Mouse (Mus musculus) lung, postnatal 0 days (tissue): ENCODE measurements around the gene Fance. TPM values are rescaled to one million over a fixed set of nuclear protein-coding genes. Genes with fewer than 3 reads are reported as not detected.
A peak's percentile ranks its signal among the peaks of the same experiment; 100 is the strongest.

Experiments used
- ATAC-seq: fragments of 200-750 bp; cut with Nextera tagmentation; 2 replicates; pipeline ENCODE4 v1.8.0; 2017; ENCODE audit warnings: moderate library complexity
- DNase-seq: peaks from one replicate; pipeline ENCODE4 v3.0.0-alpha.2; 2016; ENCODE audit warnings: low spot score
- H3K27ac ChIP-seq: fragments of 300-500 bp; sonication (generic); 2 replicates; pipeline ENCODE4 v1.5.1; 2014; ENCODE audit warnings: antibody characterized with exemption, mild to moderate bottlenecking, low read length, mixed read lengths
- H3K27me3 ChIP-seq: fragments of 300-500 bp; sonication (generic); replicated peaks from 2 replicates; pipeline ENCODE4 v1.6.1; 2014; ENCODE audit warnings: low read length, mixed read lengths; ENCODE audit not compliant: insufficient read depth
- H3K36me3 ChIP-seq: fragments of 300-500 bp; sonication (generic); 2 replicates; pipeline ENCODE4 v1.6.1; 2014; ENCODE audit warnings: low read length, mixed read lengths; ENCODE audit not compliant: insufficient read depth
- H3K4me1 ChIP-seq: fragments of 300-500 bp; sonication (generic); 2 replicates; pipeline ENCODE4 v1.6.1; 2014; ENCODE audit warnings: antibody characterized with exemption, low read depth, low read length, mixed read lengths; ENCODE audit not compliant: insufficient read depth
- H3K4me2 ChIP-seq: fragments of 300-500 bp; sonication (generic); replicated peaks from 2 replicates; pipeline ENCODE4 v1.6.1; 2014; ENCODE audit warnings: low read depth, mild to moderate bottlenecking, low read length, moderate library complexity, mixed read lengths
- H3K4me3 ChIP-seq: fragments of 300-500 bp; sonication (generic); 2 replicates; pipeline ENCODE4 v1.5.1; 2014; ENCODE audit warnings: low read depth, low read length
- H3K9ac ChIP-seq: fragments of 300-500 bp; sonication (generic); replicated peaks from 2 replicates; pipeline ENCODE4 v1.6.1; 2014; ENCODE audit warnings: low read depth, mild to moderate bottlenecking
- H3K9me3 ChIP-seq: fragments of 300-500 bp; sonication (generic); 2 replicates; pipeline ENCODE4 v1.6.1; 2016; ENCODE audit warnings: low read length, mixed read lengths
- CTCF ChIP-seq: IDR thresholded peaks from 2 replicates; pipeline ENCODE4 v1.5.1; 2016; ENCODE audit warnings: antibody characterized with exemption, mild to moderate bottlenecking
- EP300 ChIP-seq: IDR thresholded peaks from 2 replicates; pipeline ENCODE4 v1.6.1; 2016; ENCODE audit warnings: antibody characterized with exemption, mild to moderate bottlenecking, control low read depth
- WGBS: fragments of 180-500 bp; shearing (Covaris S2); extraction: QIAGEN DNeasy Blood & Tissue Kit; methylation state at CpG from one replicate; pipeline ENCODE4 v1.1.7; 2014; 5-methylcytosine and 5-hydroxymethylcytosine counted together
- polyA plus RNA-seq: library from polyadenylated mRNA; unstranded; fragments of >200 nt; fragmentation: Nextera tagmentation; extraction: Ambion mirVana; gene quantifications from 2 replicates; pipeline ENCODE4 v1.2.1, GENCODE M21; 2015

Gene Fance
- polyA plus RNA-seq, 1 experiment from 2014 or later, result 24.3 TPM

DNA sequence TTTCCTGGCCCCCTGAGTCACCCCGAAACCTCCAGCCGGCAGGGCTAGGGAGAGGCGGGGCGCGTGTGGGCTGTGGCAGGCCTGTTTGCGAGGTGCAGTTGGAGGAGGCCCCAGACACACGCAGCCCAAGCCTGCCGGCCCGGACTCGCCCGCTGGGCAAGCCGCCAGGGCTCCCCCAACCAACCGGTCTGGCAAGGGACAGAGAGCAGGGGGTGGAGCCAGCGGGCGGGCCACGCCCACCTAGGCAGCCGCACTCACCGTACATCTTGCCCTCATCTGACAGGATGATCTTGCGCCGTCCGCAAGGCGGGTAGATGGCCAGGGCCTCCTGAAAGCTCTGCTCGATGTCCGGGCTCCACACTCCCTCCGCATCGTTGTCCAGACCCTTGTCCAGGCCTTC, 27.8 kb downstream of the Fance start:
- H3K4me2 ChIP-seq, result peak overlapping the region; percentile 38; the same call in 1 of the 2 replicates
- H3K4me3 ChIP-seq, result no peak overlapping the region
- no peak overlapping the region for H3K9ac ChIP-seq
- no peaks in the 10 kb centered on the region for H3K9me3 ChIP-seq
- WGBS, result 7% methylated on average over 26 of the region's 26 CpGs
- H3K36me3 ChIP-seq, result peaks cover 7% of the 10 kb centered on the region; the same call in 1 of the 2 replicates
- H3K4me1 ChIP-seq, result peaks cover 18% of the 10 kb centered on the region; the same call in 1 of the 2 replicates
- no peaks in the 10 kb centered on the region for H3K27me3 ChIP-seq
- DNase-seq (peak; percentile 95), ATAC-seq (peak; percentile 89)
- H3K27ac ChIP-seq, result peak overlapping the region; percentile 82
- TF ChIP-seq CTCF (no peak), EP300 (no peak)

DNA sequence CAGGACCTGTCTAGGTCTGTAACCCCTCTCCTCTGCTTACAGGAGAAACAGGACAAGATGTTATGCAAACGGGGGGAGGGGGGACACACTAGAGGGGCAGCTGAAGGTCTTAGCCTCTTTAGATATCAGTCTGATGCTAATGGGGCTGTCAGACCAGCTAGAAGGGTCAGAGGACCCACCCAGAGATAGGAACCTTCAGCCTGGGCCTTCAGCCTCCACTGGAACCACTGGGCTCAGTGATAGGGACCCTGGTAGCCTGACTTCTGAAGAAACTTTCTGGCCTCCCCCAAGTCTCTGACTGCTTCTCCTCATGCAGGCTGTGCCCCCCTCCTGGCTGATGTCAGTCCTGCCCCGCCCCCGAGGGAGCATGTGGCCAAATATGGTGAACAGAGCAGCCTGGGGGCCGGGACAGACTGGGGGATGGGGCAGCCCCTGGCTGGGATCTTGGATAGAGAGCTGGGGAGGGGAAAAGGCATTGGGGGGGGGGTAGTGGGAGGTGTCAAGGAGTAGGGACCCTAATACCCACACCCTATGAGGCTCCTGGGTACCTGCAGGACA, 30.8 kb downstream of the Fance start:
- peak overlapping the region; percentile 83 for H3K27ac ChIP-seq
- 7% methylated on average over 3 of the region's 4 CpGs for WGBS
- H3K9ac ChIP-seq, result 0 out of 2 replicates have a peak overlapping the region, but pooled peaks have one; percentile 12
- no peaks in the 10 kb centered on the region for H3K27me3 ChIP-seq
- TF ChIP-seq CTCF (no peak), EP300 (no peak)
- ATAC-seq (no peak), DNase-seq (no peak)
- no peaks in the 10 kb centered on the region for H3K9me3 ChIP-seq
- H3K4me2 ChIP-seq, result no peak overlapping the region
- peaks cover 35% of the 10 kb centered on the region; the same call in 1 of the 2 replicates for H3K4me1 ChIP-seq
- no peak overlapping the region for H3K4me3 ChIP-seq
- no peaks in the 10 kb centered on the region for H3K36me3 ChIP-seq

DNA sequence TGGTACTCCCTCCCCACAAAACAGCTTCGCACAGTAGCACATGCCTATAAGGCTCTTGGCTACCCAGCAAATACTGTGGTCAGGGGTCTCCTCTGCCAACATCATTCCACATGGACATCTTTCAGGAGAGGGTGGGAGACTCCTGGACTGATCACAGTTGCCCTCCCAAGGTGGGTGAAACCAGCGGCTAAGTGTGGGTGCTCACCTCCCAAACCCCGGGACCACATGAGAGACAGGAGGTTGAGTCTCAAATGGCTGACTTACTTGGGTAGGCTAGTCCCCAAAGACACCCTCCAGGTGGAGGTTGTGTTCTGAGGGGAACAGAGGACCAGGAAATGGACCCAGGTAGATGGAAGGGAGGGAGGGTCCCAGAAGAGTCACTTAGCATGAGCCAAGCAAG, 31.4 kb downstream of the Fance start:
- TF ChIP-seq EP300 (no peak), CTCF (no peak)
- Histone ChIP-seq H3K4me2 (no peak overlapping the region), H3K27me3 (no peaks in the 10 kb centered on the region), H3K4me1 (peaks cover 36% of the 10 kb centered on the region; the same call in 1 of the 2 replicates), H3K4me3 (no peak overlapping the region), H3K9ac (no peak overlapping the region), H3K36me3 (no peaks in the 10 kb centered on the region), H3K9me3 (no peaks in the 10 kb centered on the region), H3K27ac (peak overlapping the region; percentile 83)
- DNase-seq (no peak), ATAC-seq (no peak)
- WGBS, result 49% methylated on average over 3 of the region's 3 CpGs

DNA sequence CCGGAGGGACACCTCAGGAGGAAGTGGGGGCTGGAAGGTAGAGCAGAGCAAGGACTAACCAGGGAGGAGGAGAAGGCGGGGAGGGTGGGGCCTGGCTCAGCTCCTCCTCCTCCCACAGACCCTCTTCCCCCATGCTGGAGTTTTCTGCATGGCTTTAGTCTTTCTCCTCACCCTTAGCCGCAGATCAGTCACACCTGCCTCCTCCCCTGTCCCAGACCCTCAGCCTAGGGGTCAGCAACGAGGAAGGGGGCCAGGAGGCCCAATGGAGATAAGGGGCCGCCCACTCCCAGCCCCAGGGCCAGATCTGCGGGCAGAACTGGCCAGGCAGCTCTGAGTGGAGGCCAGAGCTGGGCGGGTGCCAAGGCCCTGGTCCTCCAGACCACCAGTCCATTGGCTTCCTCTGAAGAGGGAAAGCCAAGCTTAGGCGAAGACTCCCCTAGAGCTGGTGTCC, 32.0 kb downstream of the Fance start:
- 7% methylated on average over 6 of the region's 8 CpGs for WGBS
- Histone ChIP-seq H3K9me3 (no peaks in the 10 kb centered on the region), H3K27me3 (no peaks in the 10 kb centered on the region), H3K4me3 (no peak overlapping the region), H3K4me2 (peak overlapping the region; percentile 46), H3K36me3 (no peaks in the 10 kb centered on the region), H3K4me1 (peaks cover 36% of the 10 kb centered on the region; the same call in 1 of the 2 replicates), H3K9ac (peak overlapping the region; percentile 19), H3K27ac (peak overlapping the region; percentile 83)
- ATAC-seq (no peak), DNase-seq (peak; percentile 50)
- TF ChIP-seq CTCF (no peak), EP300 (no peak)

DNA sequence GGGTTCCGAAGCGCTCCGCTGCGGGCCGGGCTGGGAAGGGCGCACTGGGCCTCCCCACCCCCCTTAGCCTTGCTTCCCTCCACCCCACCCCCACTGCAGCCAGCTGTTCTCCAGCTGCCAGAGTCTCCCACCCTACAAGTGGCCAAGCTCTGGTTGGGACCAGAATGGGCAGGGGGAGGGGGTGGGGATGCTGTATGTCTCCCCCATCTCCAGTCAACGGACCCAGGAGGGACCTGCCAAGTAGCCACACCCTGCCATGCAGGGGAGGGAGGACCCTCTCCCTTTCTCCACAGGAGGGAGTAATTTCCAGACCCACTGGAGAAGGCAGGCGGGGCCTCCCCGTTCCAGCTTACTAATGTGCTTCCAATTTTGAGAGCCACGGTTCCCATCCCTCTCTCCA, 32.6 kb downstream of the Fance start:
- no peaks in the 10 kb centered on the region for H3K27me3 ChIP-seq
- TF ChIP-seq EP300, result no peak
- peak; percentile 48 for TF ChIP-seq CTCF
- H3K4me1 ChIP-seq, result peaks cover 36% of the 10 kb centered on the region; the same call in 1 of the 2 replicates
- no peak overlapping the region for H3K4me3 ChIP-seq
- H3K4me2 ChIP-seq, result peak overlapping the region; percentile 46
- H3K36me3 ChIP-seq, result no peaks in the 10 kb centered on the region
- no peaks in the 10 kb centered on the region for H3K9me3 ChIP-seq
- peak overlapping the region; percentile 19; the same call in 1 of the 2 replicates for H3K9ac ChIP-seq
- 7% methylated on average over 9 of the region's 10 CpGs for WGBS
- peak; percentile 8 for ATAC-seq
- peak overlapping the region; percentile 83 for H3K27ac ChIP-seq
- DNase-seq, result peak; percentile 77

DNA sequence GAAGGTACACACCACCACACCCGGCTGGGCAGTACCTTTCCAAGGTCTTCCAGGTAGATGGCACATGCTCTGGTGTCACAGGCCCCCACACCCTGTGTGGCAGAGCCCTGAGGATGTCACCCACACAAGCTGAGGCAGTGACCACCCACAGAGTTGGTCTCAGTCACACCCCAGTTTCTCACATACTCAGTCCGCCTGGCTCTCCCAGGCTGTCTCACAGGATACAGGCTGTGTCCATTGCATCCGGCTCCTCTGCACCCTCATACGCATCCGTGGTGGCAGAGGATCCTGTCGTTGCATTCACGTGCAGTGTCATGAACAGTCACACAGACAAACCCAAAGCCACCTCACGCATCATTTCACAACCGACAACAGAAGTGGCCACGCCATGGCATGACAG, 34.0 kb downstream of the Fance start:
- H3K27me3 ChIP-seq, result no peaks in the 10 kb centered on the region
- no peak overlapping the region for H3K4me2 ChIP-seq
- no peak for TF ChIP-seq CTCF
- no peak for TF ChIP-seq EP300
- H3K9ac ChIP-seq, result no peak overlapping the region
- H3K9me3 ChIP-seq, result no peaks in the 10 kb centered on the region
- DNase-seq, result no peak
- ATAC-seq, result no peak
- WGBS, result 50% methylated on average over 10 of the region's 10 CpGs
- H3K27ac ChIP-seq, result 0 out of 2 replicates have a peak overlapping the region, but pooled peaks have one; percentile 20
- H3K4me1 ChIP-seq, result peaks cover 39% of the 10 kb centered on the region; the same call in 1 of the 2 replicates
- H3K4me3 ChIP-seq, result no peak overlapping the region
- H3K36me3 ChIP-seq, result no peaks in the 10 kb centered on the region
